Mouse (Mus musculus) adrenal gland, postnatal 10 days (tissue): Measurements from ENCODE around the gene Fbxw2. TPM values are rescaled to one million over a fixed set of nuclear protein-coding genes. Genes with fewer than 3 reads are reported as not detected.
A peak's percentile ranks its signal among the peaks of the same experiment; 100 is the strongest.
"Not testable (repeated sequence)": the region's sequence is repeated elsewhere in the genome, so short reads cannot be mapped to it uniquely, and the experiment has no call there.

ENCODE experiments used
- DNase-seq: peaks from one replicate; pipeline ENCODE4 v3.0.0; 2021; ENCODE audit warnings: mixed read lengths
- total RNA-seq, 2 experiments: library from RNA; stranded (reverse); gene quantifications; 2 replicates each; pipeline ENCODE4 v1.2.3; 2021

The Fbxw2 gene
- total RNA-seq, 2 experiments from 2014 or later = 70.6 to 71.2 TPM

- DNase-seq = no peak
These were observed 52.4 kb downstream of the Fbxw2 start for GRCm38 (mm10) chr2:34773673-34774072.

- peak; percentile 63 for DNase-seq
These were observed 53.6 kb downstream of the Fbxw2 start for GRCm38 (mm10) chr2:34772252-34773235.

GRCm38 (mm10) chr2:34771368-34772226 is 54.5 kb downstream of the Fbxw2 start, which contains the start of gene Hspa5:
TSS of gene Hspa5 (plus strand) at chr2:34771970.
- DNase-seq = peak; percentile 99

GRCm38 (mm10) chr2:34770951-34771350 is 55.2 kb downstream of the Fbxw2 start:
- no peak for DNase-seq

GRCm38 (mm10) chr2:34770049-34770448 is 56.1 kb downstream of the Fbxw2 start:
- no peak for DNase-seq

- DNase-seq = no peak
These were observed 61.3 kb downstream of the Fbxw2 start for GRCm38 (mm10) chr2:34764801-34765200.

- no peak for DNase-seq
These were observed 63.2 kb downstream of the Fbxw2 start for GRCm38 (mm10) chr2:34762872-34763271.

GRCm38 (mm10) chr2:34762174-34762573 is 63.9 kb downstream of the Fbxw2 start:
- no peak for DNase-seq

- not testable (repeated sequence) for DNase-seq
These were observed 64.8 kb downstream of the Fbxw2 start for GRCm38 (mm10) chr2:34761272-34761671.

GRCm38 (mm10) chr2:34757341-34757740 is 68.8 kb downstream of the Fbxw2 start:
- DNase-seq = no peak

- DNase-seq = peak; percentile 44
These were observed 71.4 kb downstream of the Fbxw2 start, which contains the start of gene Gapvd1 for GRCm38 (mm10) chr2:34754551-34755358. TSS of gene Gapvd1 (minus strand) at chr2:34755232.

Other genes with a start within 250 kb of the Fbxw2 start
- 10 to 100 TPM; 47.3 to 55.6 TPM for gene Gapvd1, start 71.1 kb downstream of the Fbxw2 start, total RNA-seq
- 100 to 1,000 TPM; 414 to 539 TPM for gene Hspa5, start 54.3 kb downstream of the Fbxw2 start, total RNA-seq
- 10 to 100 TPM; 25.8 to 28.7 TPM for gene Rabepk, start 26.4 kb downstream of the Fbxw2 start, total RNA-seq
- gene Gm34653, start 6.7 kb upstream of the Fbxw2 start, total RNA-seq = not detected
- gene Cutal, start 48.1 kb upstream of the Fbxw2 start, total RNA-seq = 10 to 100 TPM in 1 of 2 experiments, 1 to 10 TPM in 1; 4.1 to 11.1 TPM
- 10 to 100 TPM; 29.7 to 38.5 TPM for gene Psmd5, start 48.7 kb upstream of the Fbxw2 start, total RNA-seq
- 1 to 10 TPM; 5.8 to 7.6 TPM for gene Phf19, start 87.7 kb upstream of the Fbxw2 start, total RNA-seq
- 1 to 10 TPM; 3.5 to 3.7 TPM for gene Traf1, start 135.5 kb upstream of the Fbxw2 start, total RNA-seq
- 10 to 100 TPM; 36.3 to 64.6 TPM for gene Hc, start 235.1 kb upstream of the Fbxw2 start, total RNA-seq